Mouse (Mus musculus): ENCODE data around the gene 2810004N23Rik. TPM values are rescaled to one million over a fixed set of nuclear protein-coding genes. Genes with fewer than 3 reads are reported as not detected.

Gene 2810004N23Rik
- polyA plus RNA-seq, 1 experiment from 2014 or later = 22.0 TPM

- Histone ChIP-seq H3K4me1 (no peaks in the 10 kb centered on the region), H3K9ac (replicated peaks) (no peak overlapping the region), H3K4me2 (no peak overlapping the region), H3K27ac (replicated peaks) (no peak overlapping the region), H3K4me3 (replicated peaks) (no peak overlapping the region), H3K36me3 (peaks cover 78% of the 10 kb centered on the region), H3K9me3 (replicated peaks) (no peaks in the 10 kb centered on the region), H3K27me3 (replicated peaks) (no peaks in the 10 kb centered on the region)
- WGBS = 79% methylated on average over 6 of the region's 6 CpGs
- ATAC-seq (ENCODE audit: low FRiP score) = no peak
Observed at GRCm38 (mm10) chr8:124819612-124820115, 43.3 kb downstream of the 2810004N23Rik start.

GRCm38 (mm10) chr8:124817361-124817760 lies 45.6 kb downstream of the 2810004N23Rik start:
- 91% methylated on average over 3 of the region's 3 CpGs for WGBS
- no peak for ATAC-seq (ENCODE audit: low FRiP score)
- no peak overlapping the region for H3K9ac ChIP-seq (replicated peaks)

DNA sequence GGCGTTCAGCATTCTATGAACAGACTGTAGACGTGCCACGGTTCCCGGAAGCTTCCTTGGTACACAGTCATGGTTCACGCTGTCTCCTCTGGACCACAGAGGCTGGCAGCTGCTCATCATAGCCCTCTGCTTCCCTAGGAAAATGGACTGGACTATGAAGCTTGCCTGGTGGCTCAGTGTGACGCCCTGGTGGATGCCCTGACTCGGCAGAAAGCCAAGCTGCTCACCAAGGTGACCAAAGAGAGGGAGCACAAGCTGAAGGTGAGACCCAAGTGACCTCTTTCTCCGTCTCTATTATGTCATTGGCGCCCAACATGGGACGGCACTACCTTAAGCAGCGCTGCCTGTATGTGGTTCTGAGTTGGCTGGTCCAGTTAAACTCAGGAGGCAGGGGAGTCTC lies 46.1 kb downstream of the 2810004N23Rik start:
- ATAC-seq (ENCODE audit: low FRiP score) = no peak
- no peak overlapping the region for H3K4me2 ChIP-seq
- no peaks in the 10 kb centered on the region for H3K4me1 ChIP-seq
- no peaks in the 10 kb centered on the region for H3K9me3 ChIP-seq (replicated peaks)
- H3K9ac ChIP-seq (replicated peaks) = no peak overlapping the region
- 91% methylated on average over 11 of the region's 11 CpGs for WGBS
- peaks cover 52% of the 10 kb centered on the region for H3K36me3 ChIP-seq
- H3K27ac ChIP-seq (replicated peaks) = no peak overlapping the region
- no peaks in the 10 kb centered on the region for H3K27me3 ChIP-seq (replicated peaks)
- no peak overlapping the region for H3K4me3 ChIP-seq (replicated peaks)

More at GRCm38 (mm10) chr8:124817361-124817760, 45.6 kb downstream of the 2810004N23Rik start:
- H3K27ac ChIP-seq (replicated peaks) = no peak overlapping the region
- H3K9me3 ChIP-seq (replicated peaks) = no peaks in the 10 kb centered on the region
- peaks cover 57% of the 10 kb centered on the region for H3K36me3 ChIP-seq
- no peaks in the 10 kb centered on the region for H3K27me3 ChIP-seq (replicated peaks)
- no peak overlapping the region for H3K4me2 ChIP-seq
- H3K4me3 ChIP-seq (replicated peaks) = no peak overlapping the region
- H3K4me1 ChIP-seq = no peaks in the 10 kb centered on the region

GRCm38 (mm10) chr8:124815870-124816269 lies 47.0 kb downstream of the 2810004N23Rik start:
- no peak overlapping the region for H3K4me2 ChIP-seq
- H3K36me3 ChIP-seq = peaks cover 49% of the 10 kb centered on the region
- 92% methylated on average over 12 of the region's 12 CpGs for WGBS
- no peaks in the 10 kb centered on the region for H3K27me3 ChIP-seq (replicated peaks)
- H3K27ac ChIP-seq (replicated peaks) = no peak overlapping the region
- no peak for ATAC-seq (ENCODE audit: low FRiP score)
- no peak overlapping the region for H3K9ac ChIP-seq (replicated peaks)
- no peaks in the 10 kb centered on the region for H3K9me3 ChIP-seq (replicated peaks)
- H3K4me1 ChIP-seq = peaks cover 5% of the 10 kb centered on the region
- H3K4me3 ChIP-seq (replicated peaks) = no peak overlapping the region

DNA sequence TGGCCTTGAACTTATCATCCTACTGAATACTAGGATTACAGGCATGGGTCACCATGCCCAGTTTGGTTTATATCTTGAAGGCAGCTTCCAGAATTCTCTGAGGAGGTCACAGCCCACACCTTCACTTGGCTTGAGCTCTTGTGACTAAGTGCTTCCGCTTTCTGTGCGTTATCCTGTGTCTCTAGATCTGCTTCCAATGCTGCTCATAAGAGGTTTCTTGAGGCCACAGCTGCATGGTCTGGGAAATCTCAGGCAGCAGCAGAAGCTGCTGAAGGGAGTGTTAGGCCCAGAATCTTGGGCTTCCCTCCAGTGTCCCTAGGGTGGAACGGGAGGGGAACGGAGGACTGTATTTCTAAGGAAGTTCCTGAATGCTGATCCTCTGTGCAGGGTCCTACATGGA lies 49.6 kb downstream of the 2810004N23Rik start:
- Histone ChIP-seq H3K27me3 (replicated peaks) (no peaks in the 10 kb centered on the region), H3K36me3 (peaks cover 29% of the 10 kb centered on the region), H3K9me3 (replicated peaks) (no peaks in the 10 kb centered on the region), H3K4me2 (no peak overlapping the region), H3K9ac (replicated peaks) (no peak overlapping the region), H3K4me1 (peaks cover 17% of the 10 kb centered on the region), H3K4me3 (replicated peaks) (no peak overlapping the region), H3K27ac (replicated peaks) (no peak overlapping the region)
- ATAC-seq (ENCODE audit: low FRiP score) = no peak
- WGBS = 96% methylated on average over 4 of the region's 4 CpGs

GRCm38 (mm10) chr8:124810689-124811394 lies 52.1 kb downstream of the 2810004N23Rik start:
- no peaks in the 10 kb centered on the region for H3K9me3 ChIP-seq (replicated peaks)
- no peaks in the 10 kb centered on the region for H3K27me3 ChIP-seq (replicated peaks)
- 27% methylated on average over 9 of the region's 9 CpGs for WGBS
- no peak overlapping the region for H3K4me3 ChIP-seq (replicated peaks)
- 0 out of 2 replicates have a peak, but pooled peaks have one; percentile 26 for ATAC-seq (ENCODE audit: low FRiP score)
- no peak overlapping the region for H3K9ac ChIP-seq (replicated peaks)
- H3K4me1 ChIP-seq = peaks cover 17% of the 10 kb centered on the region
- H3K4me2 ChIP-seq = no peak overlapping the region
- peaks cover 7% of the 10 kb centered on the region; the same call in 1 of the 2 replicates for H3K36me3 ChIP-seq
- no peak overlapping the region for H3K27ac ChIP-seq (replicated peaks)

DNA sequence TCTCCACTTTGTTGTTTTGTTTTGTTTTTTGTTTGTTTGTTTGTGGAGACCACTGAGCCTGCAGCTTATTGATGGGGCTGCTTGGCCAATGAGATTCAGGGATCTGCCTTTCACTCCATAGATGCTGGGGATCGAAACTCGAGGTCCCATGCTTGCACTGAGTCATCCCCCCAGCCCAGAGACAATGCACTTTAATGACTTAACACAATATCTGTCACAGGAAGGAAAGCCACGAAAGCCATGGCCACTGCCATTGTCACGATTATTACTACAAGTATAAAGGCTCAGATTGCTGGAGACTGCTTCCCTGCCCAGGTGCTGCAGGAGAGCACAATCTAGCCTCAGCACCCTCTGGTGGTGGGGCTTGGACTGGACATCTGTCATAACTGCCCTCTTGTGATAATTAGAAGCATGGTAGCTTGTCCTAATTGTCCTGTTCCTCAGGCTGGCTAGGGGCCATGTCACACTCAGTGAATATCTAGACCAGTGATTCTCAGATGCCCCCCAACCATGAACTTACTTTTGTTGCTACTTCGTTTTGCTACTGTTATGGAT lies 52.8 kb downstream of the 2810004N23Rik start:
- Histone ChIP-seq H3K9ac (replicated peaks) (no peak overlapping the region), H3K36me3 (peaks cover 8% of the 10 kb centered on the region; the same call in 1 of the 2 replicates), H3K27me3 (replicated peaks) (no peaks in the 10 kb centered on the region), H3K4me1 (peaks cover 17% of the 10 kb centered on the region), H3K4me3 (replicated peaks) (no peak overlapping the region), H3K9me3 (replicated peaks) (no peaks in the 10 kb centered on the region), H3K27ac (replicated peaks) (no peak overlapping the region), H3K4me2 (no peak overlapping the region)
- 58% methylated on average over 5 of the region's 5 CpGs for WGBS
- no peak for ATAC-seq (ENCODE audit: low FRiP score)

- Histone ChIP-seq H3K4me2 (no peak overlapping the region), H3K4me1 (peaks cover 17% of the 10 kb centered on the region), H3K36me3 (peaks cover 4% of the 10 kb centered on the region; the same call in 1 of the 2 replicates), H3K9me3 (replicated peaks) (no peaks in the 10 kb centered on the region), H3K27ac (replicated peaks) (no peak overlapping the region), H3K4me3 (replicated peaks) (no peak overlapping the region), H3K9ac (replicated peaks) (no peak overlapping the region), H3K27me3 (replicated peaks) (no peaks in the 10 kb centered on the region)
- no peak for ATAC-seq (ENCODE audit: low FRiP score)
- 53% methylated on average over 2 of the region's 2 CpGs for WGBS
Observed at GRCm38 (mm10) chr8:124809419-124809818, 53.5 kb downstream of the 2810004N23Rik start.

- Histone ChIP-seq H3K9me3 (replicated peaks) (no peaks in the 10 kb centered on the region), H3K9ac (replicated peaks) (no peak overlapping the region), H3K27ac (replicated peaks) (no peak overlapping the region), H3K36me3 (peaks cover 7% of the 10 kb centered on the region; the same call in 1 of the 2 replicates), H3K4me3 (replicated peaks) (no peak overlapping the region), H3K4me1 (peaks cover 17% of the 10 kb centered on the region), H3K4me2 (no peak overlapping the region), H3K27me3 (replicated peaks) (no peaks in the 10 kb centered on the region)
- no peak for ATAC-seq (ENCODE audit: low FRiP score)
- 81% methylated on average over 4 of the region's 4 CpGs for WGBS
Observed at GRCm38 (mm10) chr8:124805990-124806389, 56.9 kb downstream of the 2810004N23Rik start.

- H3K9ac ChIP-seq (replicated peaks) = no peak overlapping the region
- H3K4me1 ChIP-seq = peaks cover 16% of the 10 kb centered on the region; the same call in 1 of the 2 replicates
- no peak overlapping the region for H3K4me2 ChIP-seq
- WGBS = 76% methylated on average over 12 of the region's 12 CpGs
- no peak for ATAC-seq (ENCODE audit: low FRiP score)
- H3K4me3 ChIP-seq (replicated peaks) = no peak overlapping the region
- H3K27me3 ChIP-seq (replicated peaks) = no peaks in the 10 kb centered on the region
- H3K36me3 ChIP-seq = peaks cover 10% of the 10 kb centered on the region; the same call in 1 of the 2 replicates
- no peak overlapping the region for H3K27ac ChIP-seq (replicated peaks)
- H3K9me3 ChIP-seq (replicated peaks) = no peaks in the 10 kb centered on the region
Observed at GRCm38 (mm10) chr8:124803824-124804702, 58.9 kb downstream of the 2810004N23Rik start.

GRCm38 (mm10) chr8:124800542-124800941 lies 62.4 kb downstream of the 2810004N23Rik start:
- Histone ChIP-seq H3K4me2 (no peak overlapping the region), H3K27me3 (replicated peaks) (no peaks in the 10 kb centered on the region), H3K9me3 (replicated peaks) (no peaks in the 10 kb centered on the region), H3K4me3 (replicated peaks) (no peak overlapping the region), H3K4me1 (peaks cover 48% of the 10 kb centered on the region), H3K36me3 (peaks cover 10% of the 10 kb centered on the region; the same call in 1 of the 2 replicates), H3K9ac (replicated peaks) (no peak overlapping the region), H3K27ac (replicated peaks) (no peak overlapping the region)
- 50% methylated on average over 11 of the region's 11 CpGs for WGBS
- ATAC-seq (ENCODE audit: low FRiP score) = no peak

Data from neural tube, embryonic 15.5 days (tissue).